Mouse (Mus musculus) midbrain, embryonic 16.5 days (tissue): ENCODE measurements at regions not wholly inside any gene's neighbourhood (a gene's known extent, or its start where the extent isn't known, plus 50 kb on each side); places are given as distances from the start of the nearest gene placed in this dataset.
"Not testable (repeated sequence)": the region's sequence is repeated elsewhere in the genome, so short reads cannot be mapped to it uniquely, and the experiment has no call there.

Experiments
- ATAC-seq: fragments of 200-750 bp; cut with Nextera tagmentation; 2 replicates; pipeline ENCODE4 v1.8.0; 2017; ENCODE audit warnings: moderate TSS enrichment
- H3K27ac ChIP-seq: fragments of 300-500 bp; sonication (generic); 2 replicates; pipeline ENCODE4 v1.5.1; 2014; ENCODE audit warnings: mild to moderate bottlenecking, low read length, mixed read lengths
- H3K27me3 ChIP-seq: fragments of 300-500 bp; sonication (generic); 2 replicates; pipeline ENCODE4 v1.6.1; 2014; ENCODE audit warnings: low read depth, low read length, mixed read lengths; ENCODE audit not compliant: control insufficient read depth, insufficient read depth
- H3K36me3 ChIP-seq: fragments of 300-500 bp; sonication (generic); 2 replicates; pipeline ENCODE4 v1.6.1; 2014; ENCODE audit warnings: mild to moderate bottlenecking, low read length, moderate library complexity, mixed read lengths; ENCODE audit not compliant: control insufficient read depth, insufficient read depth
- H3K4me1 ChIP-seq: fragments of 300-500 bp; sonication (generic); 2 replicates; pipeline ENCODE4 v1.6.1; 2014; ENCODE audit warnings: mild to moderate bottlenecking, low read length, mixed read lengths; ENCODE audit not compliant: control insufficient read depth, insufficient read depth
- H3K4me2 ChIP-seq: fragments of 300-500 bp; sonication (generic); 2 replicates; pipeline ENCODE4 v1.6.1; 2014; ENCODE audit warnings: mild to moderate bottlenecking, low read length, mixed read lengths
- H3K4me3 ChIP-seq: fragments of 300-500 bp; sonication (generic); 2 replicates; pipeline ENCODE4 v1.5.1; 2014; ENCODE audit warnings: low read depth, mild to moderate bottlenecking, low read length, moderate library complexity, mixed read lengths
- H3K9ac ChIP-seq: fragments of 300-500 bp; sonication (generic); 2 replicates; pipeline ENCODE4 v1.6.1; 2014; ENCODE audit warnings: low read depth, low read length, mixed read lengths
- H3K9me3 ChIP-seq: fragments of 300-500 bp; sonication (generic); replicated peaks from 2 replicates; pipeline ENCODE4 v1.6.1; 2014; ENCODE audit warnings: mild to moderate bottlenecking, low read length, mixed read lengths; ENCODE audit not compliant: control insufficient read depth, poor library complexity, severe bottlenecking
- WGBS: fragments of 180-500 bp; shearing (Covaris S2); extraction: QIAGEN DNeasy Blood & Tissue Kit; methylation state at CpG from one replicate; pipeline ENCODE4 v1.1.7; 2014; 5-methylcytosine and 5-hydroxymethylcytosine counted together

GRCm38 (mm10) chr12:92886394-92887075 lies 1037.6 kb upstream of the Sel1l start:
- H3K36me3 ChIP-seq, H3K4me3 ChIP-seq, H3K4me2 ChIP-seq, H3K27me3 ChIP-seq, H3K4me1 ChIP-seq, H3K9me3 ChIP-seq, H3K9ac ChIP-seq, ATAC-seq, H3K27ac ChIP-seq: not testable (repeated sequence)
- 95% methylated on average over 20 of the region's 20 CpGs for WGBS

GRCm38 (mm10) chr12:92884014-92884413 lies 1035.1 kb upstream of the Sel1l start:
- H3K4me1 ChIP-seq, ATAC-seq, H3K9me3 ChIP-seq, H3K27ac ChIP-seq, H3K4me2 ChIP-seq, H3K4me3 ChIP-seq, H3K9ac ChIP-seq, H3K27me3 ChIP-seq, H3K36me3 ChIP-seq: not testable (repeated sequence)
- 93% methylated on average over 2 of the region's 2 CpGs for WGBS

- H3K4me3 ChIP-seq, H3K4me1 ChIP-seq, H3K36me3 ChIP-seq, ATAC-seq, H3K4me2 ChIP-seq, H3K27me3 ChIP-seq, H3K9ac ChIP-seq, H3K9me3 ChIP-seq, H3K27ac ChIP-seq: not testable (repeated sequence)
- WGBS, result no CpG with 5 or more reads among the region's 8 CpGs
Measured at GRCm38 (mm10) chr12:92883091-92883490, 1034.1 kb upstream of the Sel1l start.

- not testable (repeated sequence) for H3K4me1 ChIP-seq, H3K36me3 ChIP-seq, ATAC-seq, H3K27me3 ChIP-seq, H3K27ac ChIP-seq, H3K4me2 ChIP-seq, H3K9me3 ChIP-seq, H3K9ac ChIP-seq, H3K4me3 ChIP-seq
- WGBS, result 86% methylated on average over 7 of the region's 11 CpGs
Measured at GRCm38 (mm10) chr12:92882540-92882939, 1033.6 kb upstream of the Sel1l start.

- Histone ChIP-seq H3K9me3 (no peaks in the 10 kb centered on the region), H3K27me3 (no peaks in the 10 kb centered on the region), H3K9ac (no peak overlapping the region), H3K4me3 (no peak overlapping the region), H3K4me2 (no peak overlapping the region), H3K27ac (no peak overlapping the region), H3K36me3 (no peaks in the 10 kb centered on the region), H3K4me1 (no peaks in the 10 kb centered on the region)
- WGBS, result 92% methylated on average over 3 of the region's 3 CpGs
- ATAC-seq, result no peak
Measured at GRCm38 (mm10) chr12:92873602-92874001, 1024.6 kb upstream of the Sel1l start.

GRCm38 (mm10) chr12:92869336-92869735 lies 1020.4 kb upstream of the Sel1l start:
- Histone ChIP-seq H3K27me3 (no peaks in the 10 kb centered on the region), H3K9me3 (no peaks in the 10 kb centered on the region), H3K4me2 (no peak overlapping the region), H3K9ac (no peak overlapping the region), H3K27ac (no peak overlapping the region), H3K4me1 (no peaks in the 10 kb centered on the region), H3K4me3 (no peak overlapping the region), H3K36me3 (no peaks in the 10 kb centered on the region)
- WGBS, result 82% methylated on average over 3 of the region's 3 CpGs
- no peak for ATAC-seq

GRCm38 (mm10) chr12:92823090-92823786 lies 974.3 kb upstream of the Sel1l start:
- H3K36me3 ChIP-seq, result no peaks in the 10 kb centered on the region
- no peak overlapping the region for H3K9ac ChIP-seq
- no peaks in the 10 kb centered on the region for H3K27me3 ChIP-seq
- H3K4me2 ChIP-seq, result no peak overlapping the region
- no peak overlapping the region for H3K27ac ChIP-seq
- 85% methylated on average over 10 of the region's 10 CpGs for WGBS
- no peak overlapping the region for H3K4me3 ChIP-seq
- H3K4me1 ChIP-seq, result no peaks in the 10 kb centered on the region
- ATAC-seq, result no peak
- H3K9me3 ChIP-seq, result no peaks in the 10 kb centered on the region

GRCm38 (mm10) chr12:92818610-92819009 lies 969.7 kb upstream of the Sel1l start:
- Histone ChIP-seq H3K9me3 (no peaks in the 10 kb centered on the region), H3K36me3 (no peaks in the 10 kb centered on the region), H3K4me3 (no peak overlapping the region), H3K4me1 (no peaks in the 10 kb centered on the region), H3K27ac (no peak overlapping the region), H3K9ac (no peak overlapping the region), H3K4me2 (no peak overlapping the region), H3K27me3 (no peaks in the 10 kb centered on the region)
- ATAC-seq, result no peak
- 70% methylated on average over 3 of the region's 3 CpGs for WGBS

- no peak overlapping the region for H3K9ac ChIP-seq
- no peaks in the 10 kb centered on the region for H3K36me3 ChIP-seq
- H3K4me3 ChIP-seq, result no peak overlapping the region
- H3K4me1 ChIP-seq, result no peaks in the 10 kb centered on the region
- no peak for ATAC-seq
- H3K9me3 ChIP-seq, result no peaks in the 10 kb centered on the region
- no peak overlapping the region for H3K4me2 ChIP-seq
- no peaks in the 10 kb centered on the region for H3K27me3 ChIP-seq
- 84% methylated on average over 1 of the region's 1 CpGs for WGBS
- no peak overlapping the region for H3K27ac ChIP-seq
Measured at GRCm38 (mm10) chr12:92801121-92801520, 952.2 kb upstream of the Sel1l start.
